Mouse (Mus musculus): Measurements from ENCODE around the gene Tbxas1. TPM values are rescaled to one million over a fixed set of nuclear protein-coding genes. Genes with fewer than 3 reads are reported as not detected.

Tbxas1 gene
- total and polyA plus RNA-seq, 3 experiments, result not detected

- Histone ChIP-seq H3K4me3 (replicated peaks in 1 of 3; ENCODE audit: low read depth in 2 of 3, low read length in 2 of 3, poor library complexity in 1 of 3) (no peak overlapping the region), H3K4me2 (ENCODE audit: insufficient read depth, low read depth, poor library complexity, severe bottlenecking) (no peak overlapping the region), H3K36me3 (replicated peaks in 1 of 2; ENCODE audit: control insufficient read depth in 1 of 2, insufficient read depth in 1 of 2, low read length in 1 of 2) (no peaks in the 10 kb centered on the region), H3K27ac (ENCODE audit: insufficient read depth, low read depth) (no peak overlapping the region), H3K9me3 (replicated peaks; ENCODE audit: low read length) (no peaks in the 10 kb centered on the region), H3K79me2 (replicated peaks; ENCODE audit: control insufficient read depth, extremely low read depth, insufficient read depth, poor library complexity, severe bottlenecking) (no peaks in the 10 kb centered on the region), H3K27me3 (replicated peaks) (no peaks in the 10 kb centered on the region), H3K4me1 (ENCODE audit: control insufficient read depth in 1 of 2, insufficient read depth in 2 of 2) (peaks cover 0 to 5% of the 10 kb centered on the region in 2 experiments; a peak in 1 of 4 replicates), H3K9ac (ENCODE audit: insufficient read depth, low read depth) (no peak overlapping the region)
- dilution Hi-C loops (cut with MboI; ENCODE audit: extremely low pct_ligation_motif_present, extremely low pct_unique_long_range_greater_than_20kb, low sequenced_read_pairs), result no loop called here
- in situ Hi-C loops (cut with MboI; ENCODE audit: low pct_ligation_motif_present, low pct_unique_long_range_greater_than_20kb, low sequenced_read_pairs), result no loop called here
- no peak for DNase-seq (ENCODE audit: extremely low read depth)
- TF ChIP-seq TBP (conservative IDR thresholded peaks at IDR 0.05; ENCODE audit: low read depth, low read length) (no peak), MYC (IDR thresholded peaks at IDR 0.05; ENCODE audit: low read depth, low read length) (no peak), TCF12 (IDR thresholded peaks at IDR 0.05; ENCODE audit: low read depth, low read length) (no peak), USF2 (conservative IDR thresholded peaks at IDR 0.05; ENCODE audit: low read depth, low read length) (no peak), ETS1 (conservative IDR thresholded peaks at IDR 0.05; ENCODE audit: low read depth, low read length) (no peak), CTCF (conservative IDR thresholded peaks at IDR 0.05 in 1 of 2, IDR thresholded peaks at IDR 0.05 in 1 of 2; ENCODE audit: low read depth in 2 of 2, low read length in 2 of 2) (no peak), EP300 (IDR thresholded peaks at IDR 0.05; ENCODE audit: low read length) (no peak), NRF1 (IDR thresholded peaks at IDR 0.05; ENCODE audit: low read depth, low read length) (no peak), JUND (conservative IDR thresholded peaks at IDR 0.05; ENCODE audit: low read depth, low read length) (no peak), HCFC1 (IDR thresholded peaks at IDR 0.05; ENCODE audit: low read depth, low read length) (no peak), KAT2A (IDR thresholded peaks at IDR 0.05; ENCODE audit: insufficient replicate concordance, low read length) (no peak), NELFE (IDR thresholded peaks at IDR 0.05; ENCODE audit: low read depth, low read length) (no peak), UBTF (IDR thresholded peaks at IDR 0.05; ENCODE audit: low read depth, low read length) (no peak), POLR2A (IDR thresholded peaks at IDR 0.05; ENCODE audit: low read depth, low read length) (no peak)
Observed at GRCm38 (mm10) chr6:38917415-38917814, 42.2 kb downstream of the Tbxas1 start.

- H3K27ac ChIP-seq (ENCODE audit: insufficient read depth, low read depth), result no peak overlapping the region
- no peak overlapping the region for H3K9ac ChIP-seq (ENCODE audit: insufficient read depth, low read depth)
- no peaks in the 10 kb centered on the region for H3K27me3 ChIP-seq (replicated peaks)
- dilution Hi-C loops (cut with MboI; ENCODE audit: extremely low pct_ligation_motif_present, extremely low pct_unique_long_range_greater_than_20kb, low sequenced_read_pairs) (no loop called here), in situ Hi-C loops (cut with MboI; ENCODE audit: low pct_ligation_motif_present, low pct_unique_long_range_greater_than_20kb, low sequenced_read_pairs) (no loop called here)
- TF ChIP-seq MAFK (IDR thresholded peaks at IDR 0.05; ENCODE audit: insufficient replicate concordance, low read length) (no peak), EP300 (IDR thresholded peaks at IDR 0.05; ENCODE audit: low read length) (no peak), MAZ (IDR thresholded peaks at IDR 0.05; ENCODE audit: low read depth, low read length) (no peak), JUND (conservative IDR thresholded peaks at IDR 0.05; ENCODE audit: low read depth, low read length) (no peak), MAX (IDR thresholded peaks at IDR 0.05; ENCODE audit: low read length) (no peak), NRF1 (IDR thresholded peaks at IDR 0.05; ENCODE audit: low read depth, low read length) (no peak), MYC (IDR thresholded peaks at IDR 0.05; ENCODE audit: low read depth, low read length) (no peak), RAD21 (IDR thresholded peaks at IDR 0.05; ENCODE audit: low read depth, low read length) (no peak), CHD2 (IDR thresholded peaks at IDR 0.05; ENCODE audit: low read length) (no peak), MEF2A (IDR thresholded peaks at IDR 0.05; ENCODE audit: borderline replicate concordance, low read depth, low read length) (no peak), ZMIZ1 (IDR thresholded peaks at IDR 0.05; ENCODE audit: low read depth, low read length) (no peak), TCF12 (IDR thresholded peaks at IDR 0.05; ENCODE audit: low read depth, low read length) (no peak), USF1 (IDR thresholded peaks at IDR 0.05; ENCODE audit: low read depth, low read length) (no peak), GABPA (IDR thresholded peaks at IDR 0.05; ENCODE audit: insufficient replicate concordance, low read depth, low read length) (no peak), ZKSCAN1 (IDR thresholded peaks at IDR 0.05; ENCODE audit: borderline replicate concordance, low read depth, low read length) (no peak), ZNF384 (IDR thresholded peaks at IDR 0.05; ENCODE audit: low read depth, low read length) (no peak), PAX5 (IDR thresholded peaks at IDR 0.05; ENCODE audit: low read length) (no peak), IRF4 (IDR thresholded peaks at IDR 0.05; ENCODE audit: low read depth, low read length) (no peak), E2F4 (IDR thresholded peaks at IDR 0.05; ENCODE audit: insufficient replicate concordance, low read depth, low read length) (no peak), CTCF (conservative IDR thresholded peaks at IDR 0.05 in 1 of 2, IDR thresholded peaks at IDR 0.05 in 1 of 2; ENCODE audit: low read depth in 2 of 2, low read length in 2 of 2) (no peak)
- no peaks in the 10 kb centered on the region for H3K36me3 ChIP-seq (replicated peaks in 1 of 2; ENCODE audit: control insufficient read depth in 1 of 2, insufficient read depth in 1 of 2, low read length in 1 of 2)
- no peak overlapping the region for H3K4me2 ChIP-seq (ENCODE audit: insufficient read depth, low read depth, poor library complexity, severe bottlenecking)
- H3K4me3 ChIP-seq (replicated peaks in 1 of 3; ENCODE audit: low read depth in 2 of 3, low read length in 2 of 3, poor library complexity in 1 of 3), result no peak overlapping the region
- H3K79me2 ChIP-seq (replicated peaks; ENCODE audit: control insufficient read depth, extremely low read depth, insufficient read depth, poor library complexity, severe bottlenecking), result no peaks in the 10 kb centered on the region
- no peaks in the 10 kb centered on the region for H3K9me3 ChIP-seq (replicated peaks; ENCODE audit: low read length)
- no peak for DNase-seq (ENCODE audit: extremely low read depth)
- peaks cover 0 to 5% of the 10 kb centered on the region in 2 experiments; a peak in 1 of 4 replicates for H3K4me1 ChIP-seq (ENCODE audit: control insufficient read depth in 1 of 2, insufficient read depth in 2 of 2)
Observed at GRCm38 (mm10) chr6:38918728-38919127, 43.5 kb downstream of the Tbxas1 start.

All from CH12.LX (cell line).